Mouse (Mus musculus) CH12.LX (cell line): ENCODE results near the gene Pbp2. TPM values are rescaled to one million over a fixed set of nuclear protein-coding genes. Genes with fewer than 3 reads are reported as not detected.

Experiments used
- DNase-seq: peaks from one replicate; pipeline ENCODE4 v3.0.0-alpha.2; 2013; ENCODE audit errors: extremely low read depth
- H3K27ac ChIP-seq: 2 replicates; pipeline ENCODE4 v1.5.1; 2012; ENCODE audit warnings: low read depth, mild to moderate bottlenecking, control low read depth, moderate library complexity; ENCODE audit not compliant: insufficient read depth
- H3K27me3 ChIP-seq: replicated peaks from 2 replicates; pipeline ENCODE3; 2012; ENCODE audit warnings: inconsistent platforms
- H3K36me3 ChIP-seq, 2 experiments: replicated peaks in 1 of 2; 2 replicates each; pipeline versions ENCODE3 to v1.6.1; 2012; ENCODE audit warnings: inconsistent platforms in 1 of 2, low read length in 1 of 2, mild to moderate bottlenecking in 1 of 2, mixed read lengths in 1 of 2, moderate library complexity in 1 of 2; ENCODE audit not compliant: control insufficient read depth in 1 of 2, insufficient read depth in 1 of 2
- H3K4me1 ChIP-seq, 2 experiments: 2 replicates each; pipeline ENCODE4 v1.6.1; 2012; ENCODE audit warnings: inconsistent platforms in 1 of 2, moderate library complexity in 1 of 2; ENCODE audit not compliant: insufficient read depth in 2 of 2, control insufficient read depth in 1 of 2
- H3K4me2 ChIP-seq: 2 replicates; pipeline ENCODE4 v1.6.1; 2012; ENCODE audit warnings: low read depth, mild to moderate bottlenecking, control low read depth; ENCODE audit not compliant: poor library complexity, insufficient read depth, severe bottlenecking
- H3K4me3 ChIP-seq, 3 experiments: fragments of 150-350 bp in 1 of 3; sonication (generic) in 1 of 3; replicated peaks in 1 of 3; 2 replicates each; pipeline versions ENCODE3 to v1.5.1; 2011 to 2012; ENCODE audit warnings: low read depth in 2 of 3, low read length in 2 of 3, mild to moderate bottlenecking in 2 of 3, moderate library complexity in 2 of 3, control low read depth in 1 of 3, improper control_type of control experiment in 1 of 3, inconsistent platforms in 1 of 3, mixed read lengths in 1 of 3; ENCODE audit not compliant: poor library complexity in 1 of 3
- H3K79me2 ChIP-seq: replicated peaks from 2 replicates; pipeline ENCODE4 v1.6.1; 2012; ENCODE audit warnings: mild to moderate bottlenecking, moderate library complexity; ENCODE audit not compliant: control insufficient read depth, poor library complexity, insufficient read depth, severe bottlenecking; ENCODE audit errors: extremely low read depth
- H3K9ac ChIP-seq: 2 replicates; pipeline ENCODE4 v1.6.1; 2012; ENCODE audit warnings: low read depth, mild to moderate bottlenecking, control low read depth, moderate library complexity; ENCODE audit not compliant: insufficient read depth
- H3K9me3 ChIP-seq: replicated peaks from 2 replicates; pipeline ENCODE3; 2012; ENCODE audit warnings: low read length, inconsistent platforms, mixed read lengths
- BHLHE40 ChIP-seq: IDR thresholded peaks from 2 replicates; pipeline ENCODE4 v1.6.1; 2011; ENCODE audit warnings: mild to moderate bottlenecking, low read depth, low read length, improper control_type of control experiment
- E2F4 ChIP-seq: IDR thresholded peaks from 2 replicates; pipeline ENCODE4 v1.6.1; 2011; ENCODE audit warnings: low read depth, low read length, improper control_type of control experiment; ENCODE audit not compliant: insufficient replicate concordance
- EP300 ChIP-seq: IDR thresholded peaks from 2 replicates; pipeline ENCODE4 v1.6.1; 2011; ENCODE audit warnings: low read length, improper control_type of control experiment
- GABPA ChIP-seq: IDR thresholded peaks from 2 replicates; pipeline ENCODE4 v1.6.1; 2012; ENCODE audit warnings: low read depth, low read length, improper control_type of control experiment, inconsistent platforms; ENCODE audit not compliant: insufficient replicate concordance
- JUN ChIP-seq: IDR thresholded peaks from 2 replicates; pipeline ENCODE4 v1.6.1; 2011; ENCODE audit warnings: low read depth, mild to moderate bottlenecking, low read length, improper control_type of control experiment, moderate library complexity; ENCODE audit not compliant: insufficient read depth
- JUND ChIP-seq: conservative IDR thresholded peaks from 2 replicates; pipeline ENCODE4 v1.6.1; 2011; ENCODE audit warnings: low read depth, low read length, improper control_type of control experiment
- MAFK ChIP-seq: IDR thresholded peaks from 2 replicates; pipeline ENCODE4 v1.6.1; 2011; ENCODE audit warnings: low read length, improper control_type of control experiment; ENCODE audit not compliant: insufficient replicate concordance
- MAX ChIP-seq: IDR thresholded peaks from 2 replicates; pipeline ENCODE4 v1.6.1; 2011; ENCODE audit warnings: low read length, improper control_type of control experiment
- MXI1 ChIP-seq: IDR thresholded peaks from 2 replicates; pipeline ENCODE4 v1.6.1; 2011; ENCODE audit warnings: mild to moderate bottlenecking, low read depth, low read length, improper control_type of control experiment
- NELFE ChIP-seq: IDR thresholded peaks from 2 replicates; pipeline ENCODE4 v1.6.1; 2011; ENCODE audit warnings: low read depth, low read length, improper control_type of control experiment
- NRF1 ChIP-seq: IDR thresholded peaks from 2 replicates; pipeline ENCODE4 v1.6.1; 2014; ENCODE audit warnings: low read depth, mild to moderate bottlenecking, inconsistent platforms, low read length, improper control_type of control experiment, moderate library complexity
- PAX5 ChIP-seq: IDR thresholded peaks from 2 replicates; pipeline ENCODE4 v1.6.1; 2012; ENCODE audit warnings: low read length, inconsistent platforms, mixed read lengths
- POLR2AphosphoS2 ChIP-seq: IDR thresholded peaks from 2 replicates; pipeline ENCODE4 v1.6.1; 2011; ENCODE audit warnings: low read depth, low read length, improper control_type of control experiment
- RAD21 ChIP-seq: IDR thresholded peaks from 2 replicates; pipeline ENCODE4 v1.6.1; 2011; ENCODE audit warnings: low read depth, mild to moderate bottlenecking, low read length, improper control_type of control experiment, moderate library complexity
- RCOR1 ChIP-seq: conservative IDR thresholded peaks from 2 replicates; pipeline ENCODE4 v1.6.1; 2012; ENCODE audit warnings: low read depth, mild to moderate bottlenecking, inconsistent platforms, low read length, improper control_type of control experiment
- SMC3 ChIP-seq: IDR thresholded peaks from 2 replicates; pipeline ENCODE4 v1.6.1; 2011; ENCODE audit warnings: low read depth, low read length, improper control_type of control experiment
- TCF12 ChIP-seq: IDR thresholded peaks from 2 replicates; pipeline ENCODE4 v1.6.1; 2014; ENCODE audit warnings: low read depth, mild to moderate bottlenecking, inconsistent platforms, low read length, improper control_type of control experiment
- USF1 ChIP-seq: IDR thresholded peaks from 2 replicates; pipeline ENCODE4 v1.6.1; 2014; ENCODE audit warnings: low read depth, mild to moderate bottlenecking, inconsistent platforms, low read length, improper control_type of control experiment
- ZKSCAN1 ChIP-seq: IDR thresholded peaks from 2 replicates; pipeline ENCODE4 v1.6.1; 2012; ENCODE audit warnings: low read depth, inconsistent platforms, low read length, improper control_type of control experiment, borderline replicate concordance
- ZMIZ1 ChIP-seq: IDR thresholded peaks from 2 replicates; pipeline ENCODE4 v1.6.1; 2012; ENCODE audit warnings: low read depth, mild to moderate bottlenecking, inconsistent platforms, low read length, improper control_type of control experiment
- dilution Hi-C: fragments of 300-500 bp; cut with MboI; formaldehyde crosslinking; loops from 2 replicates; pipeline ENCODE4 v1.14.3; 2020; ENCODE audit warnings: low sequenced_read_pairs; ENCODE audit not compliant: extremely low pct_unique_long_range_greater_than_20kb, extremely low pct_ligation_motif_present
- in situ Hi-C: fragments of 300-500 bp; cut with MboI; formaldehyde crosslinking; loops from 3 replicates; pipeline ENCODE4 v1.14.3; 2019; ENCODE audit warnings: low sequenced_read_pairs, low pct_ligation_motif_present, low pct_unique_long_range_greater_than_20kb, mixed read lengths
- polyA plus RNA-seq: library from polyadenylated mRNA; unstranded; fragments of >175 nt; gene quantifications from 2 replicates; pipeline ENCODE4 v1.2.1, GENCODE M21; 2012; ENCODE audit warnings: low read depth; ENCODE audit not compliant: insufficient read length
- total RNA-seq, 2 experiments: library from RNA; depleted of rRNA; stranded (reverse); fragments of 300-350 nt in 1 of 2; fragments of >200 nt in 1 of 2; gene quantifications; 2 replicates each; pipeline ENCODE4 v1.2.3; 2012 to 2014

Pbp2 gene
- total and polyA plus RNA-seq, 3 experiments = not detected

- no peak overlapping the region for H3K4me3 ChIP-seq
- no peak for DNase-seq
- H3K9me3 ChIP-seq = no peaks in the 10 kb centered on the region
- H3K27me3 ChIP-seq = no peaks in the 10 kb centered on the region
- H3K36me3 ChIP-seq = no peaks in the 10 kb centered on the region
- peaks cover 0 to 12% of the 10 kb centered on the region in 2 experiments; a peak in 2 of 4 replicates for H3K4me1 ChIP-seq
- no peak overlapping the region for H3K4me2 ChIP-seq
- in situ Hi-C loops = no loop called here
- H3K79me2 ChIP-seq = no peaks in the 10 kb centered on the region
- no peak overlapping the region for H3K9ac ChIP-seq
- dilution Hi-C loops = no loop called here
- H3K27ac ChIP-seq = no peak overlapping the region
- TF ChIP-seq SMC3 (no peak), MAFK (no peak), ZMIZ1 (no peak), BHLHE40 (no peak), JUN (no peak), PAX5 (no peak), NELFE (no peak)
Observed at GRCm38 (mm10) chr6:135351638-135352302, 41.6 kb upstream of the Pbp2 start.

DNA sequence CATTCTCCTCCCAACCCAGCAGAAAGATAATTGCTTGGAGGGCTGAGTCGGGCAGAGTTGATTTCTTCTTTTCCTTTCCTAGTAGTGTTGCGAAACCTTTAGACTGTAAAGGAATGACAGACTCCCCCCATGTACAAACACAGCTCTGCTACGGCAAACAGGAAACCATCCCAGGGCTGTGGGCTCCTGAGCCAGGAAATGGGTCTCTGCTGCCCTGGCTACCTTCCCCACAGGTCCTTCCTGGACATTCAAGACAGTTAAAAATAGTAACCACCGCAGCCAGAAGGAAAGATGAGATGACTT is 30.8 kb upstream of the Pbp2 start:
- TF ChIP-seq ZKSCAN1 (no peak), TCF12 (no peak), E2F4 (no peak), RAD21 (no peak)
- TF ChIP-seq, all 38 proteins: peak for 0
- Histone ChIP-seq H3K27me3 (no peaks in the 10 kb centered on the region), H3K4me2 (no peak overlapping the region), H3K4me1 (no peaks in the 10 kb centered on the region), H3K9ac (no peak overlapping the region), H3K27ac (no peak overlapping the region), H3K4me3 (no peak overlapping the region), H3K79me2 (no peaks in the 10 kb centered on the region), H3K36me3 (no peaks in the 10 kb centered on the region), H3K9me3 (no peaks in the 10 kb centered on the region)
- DNase-seq = no peak
- dilution Hi-C loops (no loop called here), in situ Hi-C loops (no loop called here)

GRCm38 (mm10) chr6:135340355-135341075 is 30.3 kb upstream of the Pbp2 start:
- Histone ChIP-seq H3K4me2 (no peak overlapping the region), H3K79me2 (no peaks in the 10 kb centered on the region), H3K9me3 (no peaks in the 10 kb centered on the region), H3K27ac (no peak overlapping the region), H3K4me1 (no peaks in the 10 kb centered on the region), H3K4me3 (no peak overlapping the region), H3K36me3 (no peaks in the 10 kb centered on the region), H3K27me3 (no peaks in the 10 kb centered on the region), H3K9ac (no peak overlapping the region)
- in situ Hi-C loops (no loop called here), dilution Hi-C loops (no loop called here)
- no peak for DNase-seq
- TF ChIP-seq MXI1 (no peak), EP300 (no peak), MAX (no peak), RCOR1 (no peak), BHLHE40 (no peak), POLR2AphosphoS2 (no peak), RAD21 (no peak), NRF1 (no peak), USF1 (no peak), GABPA (no peak), JUND (no peak), JUN (no peak)
